ENCODE assay signal across 8 mouse cellular contexts in the genomic region with DNA sequence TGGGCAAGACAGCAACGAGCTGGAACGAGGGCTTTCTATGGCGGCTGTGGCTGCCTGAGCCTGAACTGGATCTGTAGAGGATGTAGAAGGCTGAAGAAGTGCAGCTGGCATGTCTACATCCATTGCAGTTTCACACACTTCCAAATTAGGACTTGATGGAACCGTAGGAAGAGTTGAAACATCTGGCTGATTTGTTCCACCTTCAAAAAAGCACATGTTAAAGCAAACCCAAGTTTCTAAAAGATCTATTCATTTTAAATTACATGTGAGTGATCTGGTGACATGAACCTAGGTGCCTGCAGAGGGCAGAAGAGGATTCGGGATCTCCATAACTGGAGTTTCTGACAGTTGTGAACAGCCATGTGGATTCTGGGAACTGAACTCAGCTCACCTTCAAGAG.
DNase-seq lines count a peak whose midpoint lies in the region; ATAC-seq and TF ChIP-seq lines count a peak whose summit lies in the region.

No protein-coding gene starts in this region.

- H3K4me3 ChIP-seq in kidney, postnatal 0 days (replicated peaks; ENCODE audit: low read depth, low read length): no peak overlapping the region

- H3K9ac ChIP-seq in kidney, postnatal 0 days (ENCODE audit: low read depth, low read length): no peak overlapping the region

- intact Hi-C loops in heart, postnatal 25 days (cut with DNase I): loop anchor here (1.0 to 10.0 kb wide), 2 partner anchors 115 to 196 kb away; no protein-coding TSS in a partner anchor

- TF ChIP-seq CTCF in kidney, postnatal 0 days (IDR thresholded peaks at IDR 0.05; ENCODE audit: low read depth): peak; percentile 60

- no peak overlapping the region for H3K27ac ChIP-seq in kidney, postnatal 0 days

- H3K4me2 ChIP-seq in kidney, postnatal 0 days (ENCODE audit: low read length): no peak overlapping the region

- ATAC-seq in kidney, postnatal 0 days (replicated peaks; ENCODE audit: low FRiP score, low read depth): no peak

- H3K9me3 ChIP-seq in kidney, postnatal 0 days (replicated peaks; ENCODE audit: low read length): no peaks in the 10 kb centered on the region

- no peaks in the 10 kb centered on the region for H3K4me1 ChIP-seq in kidney, postnatal 0 days (replicated peaks; ENCODE audit: insufficient read depth, low read length)

- no peaks in the 10 kb centered on the region for H3K27me3 ChIP-seq in kidney, postnatal 0 days (ENCODE audit: insufficient read depth, low read length)

- peak; percentile 13 to 49 for DNase-seq in heart, adult 18-20 months
- no peak for DNase-seq in heart, postnatal 25 days (ENCODE audit: low spot score)
- peak; percentile 37 for DNase-seq in A20 (ENCODE audit: low read depth, low spot score)
- DNase-seq in adrenal gland, postnatal 14 days: peak; percentile 44
- DNase-seq in kidney, postnatal 0 days (ENCODE audit: low spot score): peak; percentile 67
- DNase-seq in retina, postnatal 1 day: peak; percentile 23
- no peak for DNase-seq in spleen, adult 12 weeks (ENCODE audit: low spot score)
- no peak for DNase-seq in right cerebral cortex, postnatal 36 days (ENCODE audit: low spot score in 2 of 2)

- WGBS in kidney, postnatal 0 days: 44% methylated on average over 5 of the region's 5 CpGs

- no peaks in the 10 kb centered on the region; the same call in 1 of the 2 replicates for H3K36me3 ChIP-seq in kidney, postnatal 0 days (ENCODE audit: insufficient read depth, low read length)

Comparison
In these comparisons a context has a peak if more than half of its experiments do, and no peak if none do; other contexts are left out.
1. DNase-seq: peak in heart, adult 18-20 months (2 of 2), A20 (single experiment), adrenal gland, postnatal 14 days (single experiment), kidney, postnatal 0 days (single experiment) and retina, postnatal 1 day (single experiment); none in heart, postnatal 25 days (single experiment), spleen, adult 12 weeks (single experiment) and right cerebral cortex, postnatal 36 days (0 of 2).